Mouse (Mus musculus): ENCODE measurements around the gene Rpl5. TPM values are rescaled to one million over a fixed set of nuclear protein-coding genes. Genes with fewer than 3 reads are reported as not detected.
"Not testable (repeated sequence)": the region's sequence is repeated elsewhere in the genome, so short reads cannot be mapped to it uniquely, and the experiment has no call there.

Rpl5 gene
- total RNA-seq, 2 experiments from 2014 or later = 28.2 to 32.2 TPM

DNA sequence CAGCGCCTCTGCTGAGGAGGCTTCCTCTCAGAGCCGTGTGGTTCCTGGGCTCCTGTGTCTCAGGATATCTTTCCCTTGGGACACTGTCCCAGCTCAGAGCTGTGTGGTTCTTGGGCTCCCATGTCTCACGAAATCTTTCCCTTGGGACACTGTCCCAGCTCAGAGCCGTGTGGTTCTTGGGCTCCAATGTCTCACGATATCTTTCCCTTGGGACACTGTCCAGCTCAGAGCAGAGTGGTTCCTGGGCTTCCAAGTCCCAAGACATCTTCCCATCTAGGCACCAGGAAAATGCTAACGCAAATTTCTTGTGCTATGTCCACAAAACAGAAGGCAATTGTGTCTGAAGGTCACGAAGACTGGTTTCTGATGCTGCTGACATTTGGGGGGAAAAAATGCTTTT lies 5.6 kb upstream of the Rpl5 start:
- DNase-seq = no peak

DNA sequence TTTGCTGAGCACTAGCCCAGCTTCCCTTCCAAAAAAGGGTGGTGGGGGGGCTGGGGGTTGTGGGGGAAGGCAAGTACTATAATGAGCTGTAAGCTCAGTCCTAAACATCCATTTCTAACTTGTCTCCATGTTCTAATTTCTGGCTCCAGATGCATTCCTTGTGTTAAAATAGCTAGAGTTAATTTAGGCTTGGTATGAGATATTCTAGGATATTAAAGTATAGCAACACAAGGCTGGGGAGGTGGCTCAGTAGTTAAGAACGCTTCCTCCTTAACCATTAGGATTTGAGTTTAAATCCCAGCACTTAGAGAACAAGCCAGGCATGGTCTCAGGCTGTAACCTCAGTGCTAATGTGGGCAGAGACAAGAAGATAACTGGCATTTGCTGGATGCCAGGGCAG lies 4.0 kb upstream of the Rpl5 start:
- DNase-seq = no peak

- DNase-seq = no peak
These were observed 813 bp downstream of the Rpl5 start for GRCm38 (mm10) chr5:107901014-107901615.

DNA sequence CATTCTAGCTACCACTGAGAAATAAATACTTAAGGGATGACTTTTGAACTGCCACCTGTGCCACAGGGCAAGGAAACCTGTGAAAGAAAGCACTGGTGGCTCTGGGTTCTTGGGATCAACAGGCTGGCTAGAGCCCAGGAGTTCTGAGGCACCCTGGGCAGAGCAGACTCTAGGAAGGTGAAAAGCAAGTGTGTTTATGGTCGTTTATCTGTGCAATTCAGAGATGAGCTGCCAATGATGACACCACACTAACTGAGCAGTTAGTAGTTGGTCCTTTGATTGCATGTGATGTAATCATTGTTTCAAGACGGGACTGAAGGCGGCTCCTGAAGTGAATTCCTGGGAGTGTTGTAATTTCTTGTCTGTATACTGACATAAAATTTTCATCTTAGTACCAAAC lies 4.0 kb downstream of the Rpl5 start:
- no peak for DNase-seq

DNA sequence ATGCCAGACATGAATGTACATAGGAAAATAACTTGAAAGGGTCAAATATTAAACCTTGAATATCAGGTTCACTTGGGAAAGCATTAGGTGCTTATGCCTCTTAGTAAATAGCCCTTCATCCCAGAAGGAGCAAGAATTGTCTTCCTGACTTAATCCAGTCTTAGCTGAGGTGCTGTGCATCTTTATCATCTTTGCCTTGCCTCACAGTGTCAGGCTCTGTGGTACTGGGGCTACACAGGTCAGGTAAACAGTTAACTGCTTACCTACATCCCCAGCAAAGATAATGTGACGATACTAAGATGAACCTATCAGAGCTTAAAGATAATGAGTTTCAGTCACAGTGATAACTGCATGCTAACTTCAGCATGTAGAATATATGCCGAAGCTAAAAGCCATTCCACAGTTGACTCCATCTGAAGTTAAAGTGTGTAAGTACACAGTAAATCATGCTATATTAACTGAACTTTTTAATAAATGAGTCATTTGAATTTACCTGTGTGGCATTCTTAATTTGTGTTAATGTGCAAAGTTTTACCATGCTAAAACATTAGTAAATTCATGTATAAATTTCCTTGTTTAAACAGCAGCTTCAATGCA lies 8.3 kb downstream of the Rpl5 start:
- no peak for DNase-seq

DNA sequence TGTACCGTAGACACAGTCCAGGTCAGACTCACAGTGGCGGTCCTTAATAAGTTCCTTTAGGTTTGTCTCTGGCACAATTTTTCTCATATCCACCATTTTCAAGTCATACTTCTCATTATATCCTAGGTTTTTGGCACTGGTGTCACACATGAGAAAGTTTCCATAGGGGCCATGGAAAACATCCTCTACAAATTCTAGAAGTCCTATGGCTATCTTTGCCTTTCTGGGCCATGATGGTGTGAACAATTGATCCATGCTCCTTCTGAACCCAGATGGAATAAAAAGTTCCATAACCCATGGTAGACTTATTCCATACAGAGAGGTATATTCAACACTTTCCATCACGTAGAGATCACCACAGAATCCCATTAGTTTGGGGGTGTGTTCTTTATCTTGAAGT lies 9.4 kb downstream of the Rpl5 start:
- DNase-seq = no peak

DNA sequence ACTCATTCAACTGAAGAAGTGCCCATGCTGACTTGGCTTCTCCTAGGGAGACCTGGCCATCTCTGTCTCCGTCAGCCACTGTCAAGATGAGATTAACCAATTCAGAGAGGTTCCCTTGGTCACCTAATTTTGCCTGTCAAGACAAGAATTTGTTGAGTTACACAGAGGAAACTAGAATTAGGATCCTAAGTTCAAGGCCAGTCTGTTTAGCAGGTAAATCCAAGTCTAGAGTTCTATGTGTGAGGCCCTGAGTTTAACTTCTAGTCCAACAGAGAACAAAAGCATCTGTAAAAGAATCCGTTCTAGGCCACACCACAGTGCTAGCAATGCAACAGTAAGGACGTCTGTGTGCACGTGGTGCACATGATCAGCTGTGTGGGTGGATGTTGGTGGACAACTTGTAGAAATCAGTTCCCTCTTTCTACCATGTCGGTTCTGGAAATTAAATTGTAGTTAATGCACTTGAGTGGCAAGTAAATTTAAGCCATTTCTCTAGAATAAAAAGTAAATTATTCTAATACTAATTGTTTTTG lies 9.8 kb downstream of the Rpl5 start:
- no peak for DNase-seq

- DNase-seq = no peak
These were observed 10.7 kb downstream of the Rpl5 start for GRCm38 (mm10) chr5:107911012-107911411.

- no peak for DNase-seq
These were observed 15.0 kb downstream of the Rpl5 start for GRCm38 (mm10) chr5:107915280-107915679.

GRCm38 (mm10) chr5:107921400-107922252 lies 21.3 kb downstream of the Rpl5 start:
- peak; percentile 76 to 78 for DNase-seq

GRCm38 (mm10) chr5:107922836-107923235 lies 22.5 kb downstream of the Rpl5 start:
- DNase-seq = no peak

DNA sequence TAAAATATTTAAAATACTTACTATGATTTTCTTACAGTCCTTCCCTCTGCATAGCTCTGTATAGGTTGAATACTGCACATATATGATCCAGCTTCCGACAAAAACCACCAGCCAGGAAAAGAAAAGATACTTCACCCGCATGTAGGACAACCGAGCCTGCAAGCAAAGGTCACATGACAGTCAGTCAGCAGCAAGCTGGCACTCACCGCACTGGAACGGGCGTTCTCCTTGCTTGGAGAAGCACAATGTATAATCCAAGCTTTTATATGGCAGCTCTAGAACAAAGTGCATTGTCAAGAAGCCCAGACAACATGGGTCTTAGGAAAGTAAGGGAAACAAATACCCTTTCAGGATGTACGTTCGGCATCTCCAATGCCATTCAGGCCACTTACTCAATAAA lies 24.3 kb downstream of the Rpl5 start:
- peak; percentile 35 to 53 for DNase-seq

- peak in 1 of 2 experiments; percentile 18 for DNase-seq
These were observed 26.4 kb downstream of the Rpl5 start for GRCm38 (mm10) chr5:107926550-107927249.

DNA sequence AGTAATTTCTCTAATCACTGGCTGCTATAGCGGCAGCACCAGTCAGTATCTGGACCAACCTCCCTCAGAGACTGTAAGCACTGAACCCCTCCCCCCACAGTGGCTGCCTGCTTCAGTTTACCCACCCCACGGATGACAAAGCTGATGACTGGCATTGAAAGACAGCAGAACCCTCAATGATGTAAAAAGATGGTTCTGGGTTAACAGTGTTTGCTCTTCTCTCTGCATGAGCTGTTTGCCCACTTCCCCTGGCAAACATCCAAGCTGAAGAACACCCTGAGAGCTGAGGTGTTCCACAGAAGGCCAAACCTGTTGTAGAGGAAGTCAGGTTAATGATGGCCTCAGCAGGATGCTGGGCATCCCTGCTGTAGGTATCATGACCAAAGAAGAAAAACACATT lies 32.3 kb downstream of the Rpl5 start:
- DNase-seq = peak in 1 of 2 experiments; percentile 30

GRCm38 (mm10) chr5:107933202-107933974 lies 33.1 kb downstream of the Rpl5 start:
- no peak for DNase-seq

- DNase-seq = no peak
These were observed 34.7 kb downstream of the Rpl5 start for GRCm38 (mm10) chr5:107934770-107935543.

- DNase-seq = no peak
These were observed 36.5 kb downstream of the Rpl5 start for GRCm38 (mm10) chr5:107936625-107937389.

DNA sequence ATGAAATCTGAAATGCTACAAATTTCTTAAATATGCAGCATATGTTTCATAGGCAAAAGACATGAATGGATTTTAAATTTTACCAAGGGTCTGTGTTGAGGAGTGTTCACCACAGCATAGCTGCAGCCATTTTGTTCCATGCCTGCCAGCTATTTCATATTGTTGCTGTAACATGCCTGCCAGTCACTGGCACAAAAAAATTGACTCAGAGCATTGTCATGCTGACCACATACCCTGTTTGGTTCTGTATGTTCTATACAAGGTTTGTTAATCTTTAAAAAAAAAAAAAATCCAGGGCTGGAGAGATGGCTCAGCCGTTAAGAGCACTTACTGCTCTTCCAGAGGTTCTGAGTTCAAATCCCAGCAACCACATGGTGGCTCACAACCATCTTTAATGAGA lies 38.2 kb downstream of the Rpl5 start:
- DNase-seq = not testable (repeated sequence)

GRCm38 (mm10) chr5:107938886-107939285 lies 38.6 kb downstream of the Rpl5 start:
- DNase-seq = no peak

GRCm38 (mm10) chr5:107939701-107940100 lies 39.4 kb downstream of the Rpl5 start:
- DNase-seq = no peak

All from heart, adult 18-20 months (tissue).